Mouse (Mus musculus) C2C12 (cell line): ENCODE data around the gene Nup88. TPM values are rescaled to one million over a fixed set of nuclear protein-coding genes. Genes with fewer than 3 reads are reported as not detected.
"Not testable (repeated sequence)": the region's sequence is repeated elsewhere in the genome, so short reads cannot be mapped to it uniquely, and the experiment has no call there.

Experiments used
- H3K27me3 ChIP-seq: one replicate; pipeline ENCODE4 v1.6.1; 2011; ENCODE audit not compliant: control insufficient read depth, insufficient read depth, insufficient read length
- H3K36me3 ChIP-seq: one replicate; pipeline ENCODE4 v1.6.1; 2011; ENCODE audit not compliant: control insufficient read depth, insufficient read depth
- H3K4me3 ChIP-seq: one replicate; pipeline ENCODE4 v1.5.1; 2011; ENCODE audit warnings: mild to moderate bottlenecking, control low read depth; ENCODE audit not compliant: poor library complexity, insufficient read depth, severe bottlenecking
- H3K79me2 ChIP-seq: one replicate; pipeline ENCODE4 v1.6.1; 2011; ENCODE audit not compliant: control insufficient read depth, insufficient read depth
- H3K79me3 ChIP-seq: one replicate; pipeline ENCODE4 v1.6.1; 2011; ENCODE audit warnings: low read depth, control low read depth
- H3ac ChIP-seq: one replicate; pipeline ENCODE3; 2011; ENCODE audit warnings: low read depth; ENCODE audit not compliant: control insufficient read depth, insufficient read length
- CEBPB ChIP-seq: IDR thresholded peaks from one replicate; pipeline ENCODE4 v1.6.1; 2011; ENCODE audit warnings: low read depth, mild to moderate bottlenecking, control low read depth, moderate library complexity
- CTCF ChIP-seq: IDR thresholded peaks from one replicate; pipeline ENCODE4 v1.5.1; 2011; ENCODE audit not compliant: control insufficient read depth, insufficient read depth, insufficient read length
- FOSL1 ChIP-seq: IDR thresholded peaks from one replicate; pipeline ENCODE4 v1.8.0; 2011; ENCODE audit warnings: mild to moderate bottlenecking, low read length; ENCODE audit not compliant: poor library complexity, insufficient read depth, severe bottlenecking
- MAX ChIP-seq: IDR thresholded peaks from one replicate; pipeline ENCODE4 v1.6.1; 2011; ENCODE audit warnings: mild to moderate bottlenecking, control low read depth
- MYOD1 ChIP-seq: IDR thresholded peaks from one replicate; pipeline ENCODE4 v1.6.1; 2011; ENCODE audit warnings: low read depth; ENCODE audit not compliant: control insufficient read depth, insufficient read length
- MYOG ChIP-seq: IDR thresholded peaks from one replicate; pipeline ENCODE4 v1.6.1; 2011; ENCODE audit not compliant: control insufficient read depth, insufficient read length; ENCODE audit errors: extremely low read depth
- USF1 ChIP-seq: IDR thresholded peaks from one replicate; pipeline ENCODE4 v1.6.1; 2011; ENCODE audit warnings: low read depth, mild to moderate bottlenecking, control low read depth, moderate library complexity
- polyA plus RNA-seq: library from polyadenylated mRNA; unstranded; fragments of >200 nt; fragmentation: generic; extraction: Trizol; gene quantifications from one replicate; pipeline ENCODE4 v1.2.1, GENCODE M21; 2012; ENCODE audit warnings: missing spikeins

The Nup88 gene
- polyA plus RNA-seq, 1 experiment: 57.1 TPM

DNA sequence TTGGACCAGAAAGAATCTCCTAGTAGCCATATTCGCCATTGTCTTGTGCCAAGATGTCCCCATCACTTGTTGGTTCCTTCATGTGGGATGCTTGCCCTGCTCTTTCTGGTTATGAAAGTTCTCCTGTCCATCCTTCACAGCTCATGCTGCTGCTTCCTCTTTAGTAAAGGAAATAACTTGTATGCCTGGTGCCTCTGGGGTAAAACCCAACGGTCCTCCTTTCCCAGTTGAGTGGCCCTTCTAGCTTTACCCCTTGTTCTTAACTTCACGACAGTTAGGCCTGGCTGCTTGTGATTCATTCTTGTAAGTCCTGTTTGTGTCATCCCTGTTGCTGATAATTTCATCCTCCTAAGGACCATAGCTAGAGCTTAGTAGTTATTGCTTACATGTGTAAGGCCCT, 58.5 kb downstream of the Nup88 start:
- Histone ChIP-seq H3K79me3 (no peaks in the 10 kb centered on the region), H3K36me3 (peaks cover 42% of the 10 kb centered on the region), H3ac (no peak overlapping the region), H3K4me3 (no peak overlapping the region), H3K27me3 (no peaks in the 10 kb centered on the region), H3K79me2 (no peaks in the 10 kb centered on the region)
- TF ChIP-seq CEBPB: no peak
- no peak for TF ChIP-seq MYOD1
- TF ChIP-seq MAX: no peak
- no peak for TF ChIP-seq USF1
- TF ChIP-seq MYOG: no peak
- TF ChIP-seq CTCF: no peak
- no peak for TF ChIP-seq FOSL1

DNA sequence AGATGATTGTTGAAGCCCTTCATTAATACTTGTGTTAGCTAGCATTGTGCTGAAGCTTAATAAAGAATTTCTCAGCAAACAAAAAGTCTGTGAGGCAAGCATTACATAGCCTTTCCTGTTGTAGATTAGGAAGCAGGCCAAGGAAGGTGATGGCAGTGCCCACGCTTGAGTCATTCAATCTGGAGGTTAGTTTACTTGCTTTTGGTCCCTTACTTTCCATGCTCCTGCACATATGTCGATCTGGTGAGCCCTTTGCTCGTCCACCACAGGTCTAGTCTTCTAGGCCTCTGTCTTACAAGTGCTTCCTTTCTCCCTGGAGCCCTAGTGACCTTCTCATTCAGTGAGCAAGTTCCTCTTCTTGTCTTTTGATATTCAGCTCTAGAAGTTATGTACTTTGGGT, 63.1 kb downstream of the Nup88 start:
- H3K79me3 ChIP-seq: no peaks in the 10 kb centered on the region
- H3ac ChIP-seq: no peak overlapping the region
- H3K4me3 ChIP-seq: no peak overlapping the region
- H3K79me2 ChIP-seq: no peaks in the 10 kb centered on the region
- peaks cover 60% of the 10 kb centered on the region for H3K36me3 ChIP-seq
- H3K27me3 ChIP-seq: no peaks in the 10 kb centered on the region
- TF ChIP-seq MYOG (no peak), CEBPB (no peak), USF1 (no peak), MYOD1 (no peak), CTCF (no peak), MAX (no peak), FOSL1 (no peak)

DNA sequence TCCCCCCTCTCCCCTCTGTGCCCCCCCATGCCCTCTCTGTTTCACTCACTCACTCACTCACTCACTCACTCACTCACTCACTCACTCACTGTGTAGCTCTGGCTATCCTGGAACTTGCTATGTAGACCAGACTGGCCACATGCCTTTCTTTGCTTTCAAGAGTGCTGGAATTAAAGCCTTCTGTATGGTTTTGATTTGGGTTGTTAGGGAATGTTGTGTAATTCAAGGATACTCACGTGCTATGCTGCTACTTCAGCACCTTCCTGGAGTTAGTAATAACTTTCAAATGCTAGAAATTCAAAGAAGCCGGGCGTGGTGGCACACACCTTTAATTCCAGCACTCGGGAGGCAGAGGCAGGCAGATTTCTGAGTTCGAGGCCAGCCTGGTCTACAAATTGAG, 71.6 kb downstream of the Nup88 start:
- not testable (repeated sequence) for H3K4me3 ChIP-seq, H3K79me3 ChIP-seq, H3ac ChIP-seq, H3K79me2 ChIP-seq, H3K27me3 ChIP-seq
- peaks cover 53% of the 10 kb centered on the region for H3K36me3 ChIP-seq

DNA sequence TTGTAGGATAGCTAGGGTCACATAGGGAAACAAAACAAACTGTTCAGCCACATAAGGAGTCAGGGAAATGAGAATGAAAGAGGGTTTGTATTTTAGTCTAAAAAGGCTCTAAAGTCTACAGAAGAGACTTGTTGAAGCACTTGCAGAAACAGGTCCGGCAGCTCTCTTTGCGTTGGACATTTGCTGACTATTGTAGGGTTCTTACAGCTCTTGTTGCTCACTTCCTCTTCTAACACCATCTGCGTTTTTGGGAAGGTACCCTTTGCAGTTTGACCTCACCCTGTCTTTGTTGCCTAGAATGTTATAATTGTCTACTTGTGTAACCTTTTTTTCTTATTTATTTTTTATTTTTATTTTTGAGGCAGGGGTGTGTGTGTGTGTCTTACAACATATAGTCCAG, 72.1 kb downstream of the Nup88 start:
- Histone ChIP-seq H3K79me3 (no peaks in the 10 kb centered on the region), H3K36me3 (peaks cover 51% of the 10 kb centered on the region), H3K27me3 (no peaks in the 10 kb centered on the region), H3K79me2 (no peaks in the 10 kb centered on the region), H3ac (no peak overlapping the region), H3K4me3 (no peak overlapping the region)
- TF ChIP-seq CEBPB (no peak), CTCF (no peak), MYOG (no peak), MYOD1 (no peak), MAX (no peak), USF1 (no peak), FOSL1 (no peak)

Other genes with a start within 250 kb of the Nup88 start
- gene Zfp3, start 205.8 kb downstream of the Nup88 start, polyA plus RNA-seq: 1.1 TPM
- gene Scimp, start 157.4 kb downstream of the Nup88 start, polyA plus RNA-seq: not detected
- gene Rabep1, start 125.2 kb downstream of the Nup88 start, polyA plus RNA-seq: 11.9 TPM
- gene Rpain, start 240 bp upstream of the Nup88 start, polyA plus RNA-seq: 34.4 TPM
- gene C1qbp, start 13.1 kb upstream of the Nup88 start, polyA plus RNA-seq: 386 TPM
- gene Dhx33, start 34.5 kb upstream of the Nup88 start, polyA plus RNA-seq: 14.9 TPM
- gene Mis12, start 49.6 kb upstream of the Nup88 start, polyA plus RNA-seq: 18.4 TPM
- 38.5 TPM for gene Derl2, start 49.9 kb upstream of the Nup88 start, polyA plus RNA-seq
- gene 6330403K07Rik, start 63.5 kb upstream of the Nup88 start, polyA plus RNA-seq: 0.06 TPM
- not detected for gene Nlrp1a, start 174.7 kb upstream of the Nup88 start, polyA plus RNA-seq